In the genomic region with DNA sequence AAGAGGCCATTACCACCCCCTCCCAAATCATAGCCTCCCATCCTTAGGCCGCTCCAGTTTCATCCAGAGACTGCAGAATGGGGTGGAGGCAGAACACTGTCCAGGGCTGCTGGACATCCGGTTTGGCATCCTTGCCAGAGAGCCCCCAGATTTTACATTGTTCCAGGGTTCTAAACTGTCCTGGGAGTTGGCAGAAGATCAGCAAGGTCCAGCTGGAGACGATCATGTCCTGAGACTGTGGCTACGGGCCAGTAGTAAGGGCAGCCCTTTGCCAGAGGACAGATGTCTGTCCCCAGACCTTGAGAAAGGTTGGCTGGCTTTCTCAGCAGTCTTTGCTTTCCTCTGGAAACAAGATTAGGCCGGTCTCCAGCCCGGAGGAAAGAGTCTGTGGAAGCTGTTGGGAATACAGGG, we compare ENCODE assay signal across 9 mouse cellular contexts. TPM values are rescaled to one million over a fixed set of nuclear protein-coding genes. Genes with fewer than 3 reads are reported as not detected.
DNase-seq lines count a peak whose midpoint lies in the region; ATAC-seq and TF ChIP-seq lines count a peak whose summit lies in the region.
"Had no signal": no experiment of that assay in that cellular context is flagged by ENCODE, and none has a peak within 500 bp of the region (broad histone marks: within the 10 kb centered on the region; RNA-seq: fewer than 3 reads in every experiment).

No protein-coding gene starts in this region.

- 54% methylated on average over 6 of the region's 6 CpGs for WGBS in heart, embryonic 15.5 days

- peaks cover 72% of the 10 kb centered on the region for H3K79me2 ChIP-seq in C2C12 (ENCODE audit: control insufficient read depth, insufficient read depth)

- H3K4me3 ChIP-seq in C2C12 (ENCODE audit: insufficient read depth, poor library complexity, severe bottlenecking): peak overlapping the region; percentile 59
- peak overlapping the region; percentile 52 for H3K4me3 ChIP-seq in heart, embryonic 15.5 days

- peaks cover 33% of the 10 kb centered on the region for H3K4me1 ChIP-seq in heart, embryonic 15.5 days (replicated peaks)

- DNase-seq in adrenal gland, postnatal 36 days: peak; percentile 65 to 70
- peak; percentile 93 for DNase-seq in kidney, postnatal 10 days
- DNase-seq in ovary, postnatal 14 days (ENCODE audit: low spot score): peak; percentile 65
- DNase-seq in embryo, embryonic 10 days (ENCODE audit: low spot score): no peak
- DNase-seq in thymus, adult 18-20 months: no peak

- ATAC-seq in heart, embryonic 15.5 days (replicated peaks; ENCODE audit: insufficient number of reproducible peaks, insufficient read depth, low FRiP score, low read depth): peak; percentile 83
- ATAC-seq in monocyte, adult 5-6 weeks (replicated peaks; ENCODE audit: insufficient number of reproducible peaks, low FRiP score, low TSS enrichment, poor library complexity, severe bottlenecking): no peak

- peak overlapping the region; percentile 50 for H3K4me2 ChIP-seq in heart, embryonic 15.5 days

- TF ChIP-seq CTCF in C2C12 (IDR thresholded peaks at IDR 0.05; ENCODE audit: control insufficient read depth, insufficient read depth, insufficient read length): no peak

- H3K79me3 ChIP-seq in C2C12 (ENCODE audit: low read depth): peaks cover 70% of the 10 kb centered on the region

- no peaks in the 10 kb centered on the region for H3K27me3 ChIP-seq in C2C12 (ENCODE audit: control insufficient read depth, insufficient read depth, insufficient read length)
- H3K27me3 ChIP-seq in heart, embryonic 15.5 days: no peaks in the 10 kb centered on the region

- peak overlapping the region; percentile 65 for H3ac ChIP-seq in C2C12 (ENCODE audit: control insufficient read depth, insufficient read length, low read depth)

- no peaks in the 10 kb centered on the region for H3K9me3 ChIP-seq in heart, embryonic 15.5 days (replicated peaks)

- no peak overlapping the region for H3K9ac ChIP-seq in heart, embryonic 15.5 days
- H3K9ac ChIP-seq: liver, embryonic 14.5 days had no signal

- H3K36me3 ChIP-seq in C2C12 (ENCODE audit: control insufficient read depth, insufficient read depth): peaks cover 54% of the 10 kb centered on the region
- H3K36me3 ChIP-seq in heart, embryonic 15.5 days: no peaks in the 10 kb centered on the region

- peak overlapping the region; percentile 93 for H3K27ac ChIP-seq in heart, embryonic 15.5 days
- H3K27ac ChIP-seq: liver, embryonic 14.5 days had no signal

TF ChIP-seq in C2C12, 6 proteins besides CTCF, POLR2A, EP300 and RAD21:
- TF ChIP-seq MAX (IDR thresholded peaks at IDR 0.05) (no peak), FOSL1 (IDR thresholded peaks at IDR 0.05; ENCODE audit: insufficient read depth, low read length, poor library complexity, severe bottlenecking) (no peak), CEBPB (IDR thresholded peaks at IDR 0.05; ENCODE audit: low read depth) (no peak), MYOG (IDR thresholded peaks at IDR 0.05; ENCODE audit: control insufficient read depth, extremely low read depth, insufficient read length) (no peak), MYOD1 (IDR thresholded peaks at IDR 0.05; ENCODE audit: control insufficient read depth, insufficient read length, low read depth) (no peak), USF1 (IDR thresholded peaks at IDR 0.05; ENCODE audit: low read depth) (no peak)
TF ChIP-seq in C2C12: peak in this region for 0.

RNA-seq across cellular contexts. Expression of a gene that starts 2.6 kb away (rescaled TPM):
- polyA plus RNA-seq in C2C12 (2012; fragmentation: generic; extraction: Trizol): 222 TPM
- 10 to 100 TPM; 25.9 to 46.9 TPM for total RNA-seq in adrenal gland, postnatal 36 days (2021)
- 45.5 and 49.7 TPM in 2 replicates for polyA plus RNA-seq in heart, embryonic 15.5 days (2015; fragmentation: Nextera tagmentation; extraction: Ambion mirVana)
- total RNA-seq in monocyte, adult 5-6 weeks (2017): 4.6 to 6.1 TPM (median 5.9 TPM) in 3 replicates

RNA-seq across cellular contexts. Expression of a gene that starts 54.7 kb away (rescaled TPM):
- 0.41 TPM for polyA plus RNA-seq in C2C12 (2012; fragmentation: generic; extraction: Trizol)
- not detected for total RNA-seq in adrenal gland, postnatal 36 days (2021)
- 0.10 TPM in 1 of 2 replicates, not detected in the other for polyA plus RNA-seq in heart, embryonic 15.5 days (2015; fragmentation: Nextera tagmentation; extraction: Ambion mirVana)
- 0.49 TPM in 1 of 3 replicates, not detected in the others for total RNA-seq in monocyte, adult 5-6 weeks (2017)
- polyA plus RNA-seq: liver, embryonic 14.5 days had no signal

Comparison
In these comparisons a context has a peak if more than half of its experiments do, and no peak if none do; other contexts are left out.
1. DNase-seq: peak in adrenal gland, postnatal 36 days (2 of 2), kidney, postnatal 10 days (single experiment) and ovary, postnatal 14 days (single experiment); none in embryo, embryonic 10 days (single experiment) and thymus, adult 18-20 months (0 of 2).